Mouse (Mus musculus) limb, embryonic 11.5 days (tissue): ENCODE results near the gene Sppl3. TPM values are rescaled to one million over a fixed set of nuclear protein-coding genes. Genes with fewer than 3 reads are reported as not detected.

ENCODE experiments used
- ATAC-seq: fragments of 200-750 bp; cut with Nextera tagmentation; 2 replicates; pipeline ENCODE4 v1.8.0; 2017; ENCODE audit warnings: low read depth; ENCODE audit not compliant: insufficient number of reproducible peaks, low FRiP score, low TSS enrichment
- DNase-seq: peaks from one replicate; pipeline ENCODE4 v3.0.0-alpha.2; 2015; ENCODE audit warnings: low spot score
- H3K27ac ChIP-seq: fragments of 300-500 bp; sonication (generic); replicated peaks from 2 replicates; pipeline ENCODE4 v1.5.1; 2014; ENCODE audit warnings: low read depth, mild to moderate bottlenecking, low read length
- H3K27me3 ChIP-seq: fragments of 300-500 bp; sonication (generic); 2 replicates; pipeline ENCODE4 v1.6.1; 2014; ENCODE audit warnings: mild to moderate bottlenecking, low read length, mixed read lengths; ENCODE audit not compliant: control insufficient read depth, insufficient read depth
- H3K36me3 ChIP-seq: fragments of 300-500 bp; sonication (generic); 2 replicates; pipeline ENCODE4 v1.6.1; 2014; ENCODE audit warnings: mild to moderate bottlenecking, low read length, moderate library complexity, mixed read lengths; ENCODE audit not compliant: control insufficient read depth, insufficient read depth
- H3K4me1 ChIP-seq: fragments of 300-500 bp; sonication (generic); 2 replicates; pipeline ENCODE4 v1.6.1; 2014; ENCODE audit warnings: low read length, mixed read lengths; ENCODE audit not compliant: control insufficient read depth, insufficient read depth
- H3K4me2 ChIP-seq: fragments of 300-500 bp; sonication (generic); 2 replicates; pipeline ENCODE4 v1.6.1; 2014; ENCODE audit warnings: low read depth, mild to moderate bottlenecking, moderate library complexity; ENCODE audit not compliant: severe bottlenecking
- H3K4me3 ChIP-seq: fragments of 300-500 bp; sonication (generic); 2 replicates; pipeline ENCODE4 v1.5.1; 2014; ENCODE audit warnings: low read depth, low read length
- H3K9ac ChIP-seq: fragments of 300-500 bp; sonication (generic); 2 replicates; pipeline ENCODE4 v1.6.1; 2014; ENCODE audit warnings: mild to moderate bottlenecking, low read length
- H3K9me3 ChIP-seq: fragments of 300-500 bp; sonication (generic); 2 replicates; pipeline ENCODE4 v1.6.1; 2016; ENCODE audit warnings: low read length; ENCODE audit not compliant: control insufficient read depth
- WGBS: fragments of 180-500 bp; shearing (Covaris S2); extraction: QIAGEN DNeasy Blood & Tissue Kit; methylation state at CpG from one replicate; pipeline ENCODE4 v1.1.7; 2014; 5-methylcytosine and 5-hydroxymethylcytosine counted together
- polyA plus RNA-seq: library from polyadenylated mRNA; unstranded; fragments of >200 nt; fragmentation: Nextera tagmentation; extraction: Ambion mirVana; gene quantifications from 2 replicates; pipeline ENCODE4 v1.2.1, GENCODE M21; 2014

Sppl3 gene
- polyA plus RNA-seq, 1 experiment from 2014 or later = 30.9 TPM

GRCm38 (mm10) chr5:115142166-115142697 lies 131.3 kb downstream of the Sppl3 start:
- Histone ChIP-seq H3K9ac (no peak overlapping the region), H3K9me3 (no peaks in the 10 kb centered on the region), H3K4me1 (no peaks in the 10 kb centered on the region), H3K27me3 (no peaks in the 10 kb centered on the region), H3K36me3 (peaks cover 2% of the 10 kb centered on the region; the same call in 1 of the 2 replicates), H3K4me3 (no peak overlapping the region), H3K4me2 (no peak overlapping the region), H3K27ac (no peak overlapping the region)
- 93% methylated on average over 9 of the region's 9 CpGs for WGBS
- no peak for DNase-seq
- no peak for ATAC-seq

DNA sequence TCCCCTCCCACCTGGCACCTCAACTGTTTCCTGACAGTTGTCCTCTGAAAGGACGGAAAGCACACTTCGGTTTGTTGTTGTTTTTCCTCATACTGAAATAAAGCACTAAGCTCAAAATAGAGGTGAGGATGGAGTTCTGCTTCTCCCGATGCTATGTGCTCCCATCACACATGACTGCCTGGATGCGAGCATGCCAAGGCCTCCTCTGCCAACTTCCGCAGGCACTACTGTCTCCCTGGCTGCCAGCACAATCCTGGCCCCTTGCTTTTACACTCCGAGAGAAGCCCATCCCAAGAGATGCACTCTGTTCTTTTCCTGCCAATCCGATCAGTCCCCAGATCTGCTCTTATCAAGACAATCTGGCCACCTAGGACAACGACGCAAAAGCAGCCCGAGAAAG lies 132.6 kb downstream of the Sppl3 start:
- H3K4me2 ChIP-seq = no peak overlapping the region
- H3K4me1 ChIP-seq = no peaks in the 10 kb centered on the region
- H3K9ac ChIP-seq = no peak overlapping the region
- H3K4me3 ChIP-seq = no peak overlapping the region
- 78% methylated on average over 10 of the region's 10 CpGs for WGBS
- no peaks in the 10 kb centered on the region for H3K9me3 ChIP-seq
- H3K27me3 ChIP-seq = no peaks in the 10 kb centered on the region
- DNase-seq = no peak
- H3K27ac ChIP-seq = no peak overlapping the region
- H3K36me3 ChIP-seq = peaks cover 10% of the 10 kb centered on the region
- ATAC-seq = no peak

DNA sequence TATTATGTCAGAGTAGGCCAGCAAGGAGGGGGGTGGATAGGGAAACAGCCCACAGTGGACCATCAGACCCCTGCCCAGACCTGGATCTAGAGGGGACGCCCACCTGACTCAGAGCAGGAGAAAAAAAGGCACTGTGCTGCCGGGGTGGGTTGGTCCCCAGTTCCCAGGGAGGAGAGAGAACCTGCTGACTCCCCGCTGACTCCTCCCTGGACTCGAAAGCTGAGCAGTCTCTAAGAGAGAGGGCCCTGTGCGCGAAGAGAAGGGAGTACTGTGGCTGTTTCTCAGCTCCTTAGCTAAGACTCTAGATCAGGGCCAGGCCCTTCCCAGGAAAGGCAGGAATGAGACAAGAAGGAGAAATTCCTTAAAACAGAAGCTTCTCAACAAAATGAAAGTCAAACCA lies 133.5 kb downstream of the Sppl3 start:
- no peak overlapping the region for H3K27ac ChIP-seq
- no peaks in the 10 kb centered on the region for H3K9me3 ChIP-seq
- H3K4me3 ChIP-seq = no peak overlapping the region
- H3K4me2 ChIP-seq = no peak overlapping the region
- H3K27me3 ChIP-seq = no peaks in the 10 kb centered on the region
- ATAC-seq = no peak
- no peaks in the 10 kb centered on the region for H3K4me1 ChIP-seq
- DNase-seq = no peak
- WGBS = 83% methylated on average over 6 of the region's 6 CpGs
- H3K36me3 ChIP-seq = peaks cover 15% of the 10 kb centered on the region
- H3K9ac ChIP-seq = no peak overlapping the region

- Histone ChIP-seq H3K9me3 (no peaks in the 10 kb centered on the region; the same call in 1 of the 2 replicates), H3K4me2 (no peak overlapping the region), H3K4me1 (no peaks in the 10 kb centered on the region), H3K9ac (no peak overlapping the region), H3K4me3 (no peak overlapping the region), H3K27me3 (no peaks in the 10 kb centered on the region), H3K36me3 (peaks cover 24% of the 10 kb centered on the region), H3K27ac (no peak overlapping the region)
- ATAC-seq = no peak
- no peak for DNase-seq
- WGBS = 83% methylated on average over 11 of the region's 11 CpGs
Measured at GRCm38 (mm10) chr5:115145253-115145968, 134.5 kb downstream of the Sppl3 start.

DNA sequence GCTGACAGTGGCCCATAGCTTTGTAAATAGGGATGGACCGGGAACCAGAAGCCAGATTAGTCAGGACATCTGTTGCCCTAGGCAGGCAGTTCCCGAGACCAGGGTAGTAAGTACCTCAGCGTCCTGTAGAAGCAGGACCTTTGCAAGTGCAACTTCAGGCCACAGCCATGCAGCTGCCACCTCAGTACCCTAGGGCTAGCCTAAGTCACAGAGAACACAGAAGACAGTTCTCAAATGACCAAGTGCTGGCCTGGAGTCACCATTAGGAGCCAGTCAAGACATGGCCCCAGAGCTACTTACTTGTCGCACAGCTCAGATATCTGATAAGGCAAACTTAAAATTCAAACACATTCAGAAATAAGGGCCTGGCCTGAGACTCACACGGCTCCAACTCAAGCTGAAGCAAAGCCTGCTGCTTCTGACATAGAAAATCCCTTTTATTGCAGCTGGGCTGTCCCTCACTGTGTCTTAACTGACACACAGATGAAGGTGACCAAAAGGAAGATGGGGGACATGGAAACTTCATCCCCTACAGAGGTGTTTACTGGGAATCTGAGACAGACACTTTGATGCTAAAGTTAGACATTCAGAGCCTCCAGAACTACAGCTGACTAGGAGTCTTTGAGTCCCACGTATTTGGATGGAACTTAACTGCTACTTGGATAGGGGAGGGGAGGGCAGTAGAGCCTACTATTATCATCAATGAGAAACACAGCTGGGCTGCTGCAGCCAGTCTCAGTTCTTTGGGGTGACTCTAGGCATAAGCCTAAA lies 135.2 kb downstream of the Sppl3 start:
- H3K4me3 ChIP-seq = no peak overlapping the region
- H3K27ac ChIP-seq = no peak overlapping the region
- WGBS = 82% methylated on average over 6 of the region's 6 CpGs
- no peaks in the 10 kb centered on the region; the same call in 1 of the 2 replicates for H3K9me3 ChIP-seq
- DNase-seq (no peak), ATAC-seq (no peak)
- H3K27me3 ChIP-seq = no peaks in the 10 kb centered on the region
- no peak overlapping the region for H3K4me2 ChIP-seq
- H3K9ac ChIP-seq = no peak overlapping the region
- H3K4me1 ChIP-seq = no peaks in the 10 kb centered on the region
- peaks cover 31% of the 10 kb centered on the region for H3K36me3 ChIP-seq

DNA sequence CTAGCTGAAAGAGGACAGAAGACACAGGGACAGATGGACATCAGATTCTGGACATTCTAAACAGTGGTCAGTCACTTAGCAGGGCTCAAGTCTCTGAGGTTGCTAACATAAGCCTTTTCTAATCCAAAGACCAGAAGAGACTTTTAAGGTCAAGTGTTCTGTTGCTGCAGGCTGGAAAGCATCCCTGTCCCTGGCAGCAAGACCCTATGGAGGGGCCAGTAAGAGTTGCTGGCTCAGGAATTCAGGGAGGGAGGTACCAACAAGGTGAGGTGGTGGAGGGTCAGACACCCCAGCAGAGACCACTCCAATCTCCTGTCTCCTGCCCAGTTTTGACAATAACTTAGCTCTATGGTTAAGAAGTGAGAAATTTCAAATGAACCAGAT lies 135.8 kb downstream of the Sppl3 start:
- H3K4me1 ChIP-seq = no peaks in the 10 kb centered on the region
- H3K9ac ChIP-seq = no peak overlapping the region
- H3K36me3 ChIP-seq = peaks cover 31% of the 10 kb centered on the region
- H3K9me3 ChIP-seq = no peaks in the 10 kb centered on the region; the same call in 1 of the 2 replicates
- no peak for ATAC-seq
- H3K27me3 ChIP-seq = no peaks in the 10 kb centered on the region
- H3K27ac ChIP-seq = no peak overlapping the region
- no peak overlapping the region for H3K4me2 ChIP-seq
- no peak for DNase-seq
- no peak overlapping the region for H3K4me3 ChIP-seq

GRCm38 (mm10) chr5:115147388-115147787 lies 136.5 kb downstream of the Sppl3 start:
- H3K36me3 ChIP-seq = peaks cover 31% of the 10 kb centered on the region
- no peak for DNase-seq
- 82% methylated on average over 3 of the region's 3 CpGs for WGBS
- H3K27ac ChIP-seq = no peak overlapping the region
- H3K27me3 ChIP-seq = no peaks in the 10 kb centered on the region
- H3K9me3 ChIP-seq = no peaks in the 10 kb centered on the region; the same call in 1 of the 2 replicates
- ATAC-seq = no peak
- H3K9ac ChIP-seq = no peak overlapping the region
- H3K4me1 ChIP-seq = no peaks in the 10 kb centered on the region; the same call in 1 of the 2 replicates
- no peak overlapping the region for H3K4me2 ChIP-seq
- H3K4me3 ChIP-seq = no peak overlapping the region

- Histone ChIP-seq H3K4me3 (no peak overlapping the region), H3K9ac (no peak overlapping the region), H3K4me2 (no peak overlapping the region), H3K36me3 (peaks cover 31% of the 10 kb centered on the region), H3K27me3 (no peaks in the 10 kb centered on the region), H3K9me3 (no peaks in the 10 kb centered on the region; the same call in 1 of the 2 replicates), H3K4me1 (peaks cover 2% of the 10 kb centered on the region; the same call in 1 of the 2 replicates), H3K27ac (no peak overlapping the region)
- DNase-seq (no peak), ATAC-seq (no peak)
- 93% methylated on average over 8 of the region's 8 CpGs for WGBS
Measured at GRCm38 (mm10) chr5:115148378-115148777, 137.4 kb downstream of the Sppl3 start.
